Comparison of ENCODE assay signal across 14 mouse cellular contexts in genomic region chr5:116442697-116443458, GRCm38 (mm10). TPM values are rescaled to one million over a fixed set of nuclear protein-coding genes. Genes with fewer than 3 reads are reported as not detected.
DNase-seq lines count a peak whose midpoint lies in the region; ATAC-seq lines count a peak whose summit lies in the region.
"Had no signal": no experiment of that assay in that cellular context is flagged by ENCODE, and none has a peak within 500 bp of the region (broad histone marks: within the 10 kb centered on the region; RNA-seq: fewer than 3 reads in every experiment).

No protein-coding gene starts in this region.

- peak overlapping the region; percentile 84 for H3K27ac ChIP-seq in forebrain, embryonic 15.5 days (replicated peaks)
- no peak overlapping the region for H3K27ac ChIP-seq in forebrain, embryonic 10.5 days
- H3K27ac ChIP-seq: embryonic facial prominence, embryonic 13.5 days; heart, embryonic 13.5 days had no signal

- H3K36me3 ChIP-seq in forebrain, embryonic 15.5 days, result peaks cover 20% of the 10 kb centered on the region; the same call in 1 of the 2 replicates
- peaks cover 8% of the 10 kb centered on the region; the same call in 1 of the 2 replicates for H3K36me3 ChIP-seq in forebrain, embryonic 10.5 days (replicated peaks)
- H3K36me3 ChIP-seq: embryonic facial prominence, embryonic 13.5 days; heart, embryonic 13.5 days had no signal

- WGBS in forebrain, embryonic 15.5 days, result 78% methylated on average over 7 of the region's 7 CpGs
- 71% methylated on average over 7 of the region's 7 CpGs for WGBS in forebrain, embryonic 10.5 days

- no peak overlapping the region for H3K4me3 ChIP-seq in forebrain, embryonic 15.5 days
- no peak overlapping the region for H3K4me3 ChIP-seq in forebrain, embryonic 10.5 days
- H3K4me3 ChIP-seq: embryonic facial prominence, embryonic 13.5 days; heart, embryonic 13.5 days had no signal

- H3K9me3 ChIP-seq in forebrain, embryonic 15.5 days, result no peaks in the 10 kb centered on the region
- no peaks in the 10 kb centered on the region for H3K9me3 ChIP-seq in forebrain, embryonic 10.5 days
- H3K9me3 ChIP-seq: embryonic facial prominence, embryonic 13.5 days; heart, embryonic 13.5 days had no signal

- no peak overlapping the region for H3K4me2 ChIP-seq in forebrain, embryonic 15.5 days (replicated peaks)
- H3K4me2 ChIP-seq: embryonic facial prominence, embryonic 13.5 days; heart, embryonic 13.5 days; liver, embryonic 11.5 days had no signal

- no peaks in the 10 kb centered on the region for H3K27me3 ChIP-seq in forebrain, embryonic 15.5 days
- peaks cover 50% of the 10 kb centered on the region for H3K27me3 ChIP-seq in forebrain, embryonic 10.5 days (ENCODE audit: poor library complexity, severe bottlenecking)

- ATAC-seq in forebrain, embryonic 15.5 days (replicated peaks), result no peak

- H3K4me1 ChIP-seq in forebrain, embryonic 15.5 days, result peaks cover 31% of the 10 kb centered on the region
- H3K4me1 ChIP-seq in forebrain, embryonic 10.5 days, result peaks cover 27% of the 10 kb centered on the region

- no peak overlapping the region for H3K9ac ChIP-seq in forebrain, embryonic 15.5 days (replicated peaks)
- H3K9ac ChIP-seq: embryonic facial prominence, embryonic 13.5 days; heart, embryonic 13.5 days had no signal

- DNase-seq in forebrain, embryonic 10.5 days (ENCODE audit: extremely low spot score, low spot score), result no peak
- DNase-seq in right cerebral cortex, adult 18-20 months, result peak; percentile 79
- DNase-seq in right cerebral cortex, postnatal 4 days, result no peak
- DNase-seq in left cerebral cortex, adult 18-20 months (ENCODE audit: low spot score in 2 of 2), result peak; percentile 54 to 80
- DNase-seq in spleen, postnatal 4 days (ENCODE audit: low spot score in 2 of 2), result no peak
- no peak for DNase-seq in thymus, adult 18-20 months
- DNase-seq in urinary bladder, postnatal 4 days (ENCODE audit: low spot score in 2 of 2), result no peak
- DNase-seq: B cell, adult 2 months; kidney, adult 8-10 months had no signal

RNA-seq across cellular contexts. Expression of gene Hspb8, which starts 20.2 kb away (rescaled TPM):
- 5.6 and 5.7 TPM in 2 replicates for polyA plus RNA-seq in forebrain, embryonic 15.5 days (2015; fragmentation: Nextera tagmentation; extraction: Ambion mirVana)
- polyA plus RNA-seq in forebrain, embryonic 10.5 days (2016; fragmentation: Nextera tagmentation; extraction: Ambion mirVana), result 8.5 and 8.6 TPM in 2 replicates
- 10 to 100 TPM; 11.5 to 11.6 TPM for total RNA-seq in left cerebral cortex, adult 18-20 months (2021)
- total RNA-seq: megakaryocyte, adult 5-6 weeks had no signal

Comparison
In these comparisons a context has a peak if more than half of its experiments do, and no peak if none do; other contexts are left out.
1. DNase-seq: peak in right cerebral cortex, adult 18-20 months (single experiment) and left cerebral cortex, adult 18-20 months (2 of 2); none in forebrain, embryonic 10.5 days (single experiment), right cerebral cortex, postnatal 4 days (single experiment), spleen, postnatal 4 days (0 of 2), thymus, adult 18-20 months (0 of 2) and urinary bladder, postnatal 4 days (0 of 2).